Mouse (Mus musculus): Measurements from ENCODE around the gene Smc1a. TPM values are rescaled to one million over a fixed set of nuclear protein-coding genes. Genes with fewer than 3 reads are reported as not detected.
A peak's percentile ranks its signal among the peaks of the same experiment; 100 is the strongest.
"Not testable (repeated sequence)": the region's sequence is repeated elsewhere in the genome, so short reads cannot be mapped to it uniquely, and the experiment has no call there.

Smc1a gene
- polyA plus RNA-seq, 1 experiment from 2014 or later = 84.3 TPM

DNA sequence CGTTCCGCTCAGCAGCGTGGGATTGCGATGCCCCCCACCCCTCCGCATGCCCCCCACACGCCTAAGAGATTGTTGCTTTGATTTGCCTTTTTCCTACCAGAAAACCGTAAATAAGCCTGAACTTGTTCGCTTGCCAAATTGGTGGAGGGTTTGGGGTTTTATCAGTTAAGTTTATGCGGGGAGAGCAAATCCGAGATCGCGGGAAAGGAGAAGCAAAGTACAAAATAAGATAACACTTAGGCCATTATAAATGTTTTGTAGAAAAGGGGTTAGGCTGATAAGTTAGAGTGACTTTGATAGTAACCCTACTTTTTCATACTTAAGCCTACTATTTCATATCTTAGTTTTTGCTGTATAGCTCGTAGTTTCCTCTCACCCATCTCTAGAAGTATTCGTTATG lies 958 bp downstream of the Smc1a start:
- no peak for ATAC-seq (replicated peaks; ENCODE audit: insufficient number of reproducible peaks, low FRiP score, low TSS enrichment)
- Histone ChIP-seq H3K4me1 (ENCODE audit: control insufficient read depth, insufficient read depth, low read length) (peaks cover 3% of the 10 kb centered on the region; the same call in 1 of the 2 replicates), H3K9ac (ENCODE audit: low read depth, low read length) (peak overlapping the region; percentile 82), H3K9me3 (replicated peaks; ENCODE audit: control insufficient read depth, low read length) (no peaks in the 10 kb centered on the region), H3K27ac (ENCODE audit: low read depth, low read length) (0 out of 2 replicates have a peak overlapping the region, but pooled peaks have one; percentile 87), H3K27me3 (ENCODE audit: control insufficient read depth, insufficient read depth, low read length) (peaks cover 7% of the 10 kb centered on the region; the same call in 1 of the 2 replicates), H3K36me3 (ENCODE audit: control insufficient read depth, insufficient read depth, low read length) (no peaks in the 10 kb centered on the region), H3K4me3 (ENCODE audit: low read depth, low read length) (peak overlapping the region; percentile 57), H3K4me2 (peak overlapping the region; percentile 65)
- WGBS (ENCODE audit: insufficient replicate concordance) = 17% methylated on average over 14 of the region's 14 CpGs

DNA sequence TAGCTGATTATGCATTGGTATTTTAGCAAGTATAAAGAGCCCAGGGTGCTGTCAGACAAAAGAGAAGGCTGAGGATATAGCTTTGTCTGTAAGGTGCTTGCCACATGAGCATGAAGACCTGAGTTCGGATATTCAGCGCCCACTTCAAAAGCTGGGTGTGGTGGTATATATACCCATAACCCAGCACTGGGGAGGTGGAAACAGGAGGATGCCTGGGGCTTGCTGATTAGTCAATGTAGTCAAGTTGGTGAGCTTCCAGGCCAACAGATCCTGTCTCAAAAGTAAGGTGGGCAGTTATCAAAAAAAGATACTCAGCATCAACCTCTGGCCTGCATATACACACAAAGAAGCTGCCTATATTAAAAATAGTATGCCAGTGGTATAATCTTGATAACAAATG lies 3.1 kb downstream of the Smc1a start:
- H3K9ac ChIP-seq (ENCODE audit: low read depth, low read length) = no peak overlapping the region
- WGBS (ENCODE audit: insufficient replicate concordance) = 76% methylated on average over 2 of the region's 2 CpGs
- ATAC-seq (replicated peaks; ENCODE audit: insufficient number of reproducible peaks, low FRiP score, low TSS enrichment) = no peak

DNA sequence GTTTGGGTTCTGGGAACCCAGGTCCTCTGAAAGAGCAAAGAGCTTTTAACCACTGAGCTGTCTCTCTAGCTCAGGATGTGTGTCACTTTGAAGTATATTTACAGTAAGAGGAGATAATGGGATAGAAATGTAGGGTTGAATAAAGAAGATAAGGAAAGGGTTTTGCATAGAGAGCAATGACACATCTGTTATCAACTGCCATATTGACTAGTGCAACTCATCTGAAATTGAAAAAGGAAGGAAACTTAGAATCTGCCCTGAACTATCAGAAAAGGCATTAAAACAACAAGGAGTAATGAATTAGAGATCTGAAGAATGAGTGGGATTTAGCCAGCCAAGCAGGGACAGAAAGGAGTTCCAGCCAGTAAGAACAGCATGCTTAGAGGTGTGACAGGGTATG lies 23.6 kb downstream of the Smc1a start:
- Histone ChIP-seq H3K9ac (ENCODE audit: low read depth, low read length) (no peak overlapping the region), H3K4me1 (ENCODE audit: control insufficient read depth, insufficient read depth, low read length) (no peaks in the 10 kb centered on the region), H3K9me3 (replicated peaks; ENCODE audit: control insufficient read depth, low read length) (no peaks in the 10 kb centered on the region), H3K27me3 (ENCODE audit: control insufficient read depth, insufficient read depth, low read length) (0 out of 2 replicates have a peak, but pooled peaks cover 4% of the 10 kb centered on the region), H3K36me3 (ENCODE audit: control insufficient read depth, insufficient read depth, low read length) (peaks cover 4% of the 10 kb centered on the region; the same call in 1 of the 2 replicates), H3K27ac (ENCODE audit: low read depth, low read length) (no peak overlapping the region), H3K4me3 (ENCODE audit: low read depth, low read length) (no peak overlapping the region), H3K4me2 (no peak overlapping the region)
- ATAC-seq (replicated peaks; ENCODE audit: insufficient number of reproducible peaks, low FRiP score, low TSS enrichment) = no peak

More for the DNA sequence above, 3.1 kb downstream of the Smc1a start:
- Histone ChIP-seq H3K9me3 (replicated peaks; ENCODE audit: control insufficient read depth, low read length) (no peaks in the 10 kb centered on the region), H3K4me1 (ENCODE audit: control insufficient read depth, insufficient read depth, low read length) (peaks cover 3% of the 10 kb centered on the region; the same call in 1 of the 2 replicates), H3K36me3 (ENCODE audit: control insufficient read depth, insufficient read depth, low read length) (no peaks in the 10 kb centered on the region), H3K27me3 (ENCODE audit: control insufficient read depth, insufficient read depth, low read length) (peaks cover 7% of the 10 kb centered on the region; the same call in 1 of the 2 replicates), H3K27ac (ENCODE audit: low read depth, low read length) (no peak overlapping the region), H3K4me3 (ENCODE audit: low read depth, low read length) (no peak overlapping the region), H3K4me2 (no peak overlapping the region)

DNA sequence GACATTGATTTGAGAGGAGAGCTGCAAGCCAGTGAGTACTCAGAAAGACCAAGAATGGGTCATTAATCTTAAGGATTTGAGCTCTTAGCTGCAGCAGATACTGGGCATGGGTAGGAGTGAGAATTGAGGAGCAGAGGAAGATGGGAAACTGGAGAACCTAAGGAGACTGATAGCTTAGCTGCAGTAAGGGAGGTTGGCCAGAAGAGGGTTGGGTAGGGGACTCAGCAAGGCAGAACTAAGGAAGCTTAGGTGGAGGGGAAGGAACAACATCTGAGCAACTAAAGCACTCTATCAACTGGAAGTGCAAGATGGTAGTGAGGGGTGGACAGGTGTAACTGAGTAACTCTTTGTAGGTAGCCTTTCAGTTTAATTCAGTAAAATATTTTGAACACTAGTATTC lies 31.0 kb downstream of the Smc1a start:
- Histone ChIP-seq H3K27me3 (ENCODE audit: control insufficient read depth, insufficient read depth, low read length) (peaks cover 7% of the 10 kb centered on the region; the same call in 1 of the 2 replicates), H3K36me3 (ENCODE audit: control insufficient read depth, insufficient read depth, low read length) (peaks cover 2% of the 10 kb centered on the region; the same call in 1 of the 2 replicates), H3K4me1 (ENCODE audit: control insufficient read depth, insufficient read depth, low read length) (no peaks in the 10 kb centered on the region), H3K4me2 (no peak overlapping the region), H3K4me3 (ENCODE audit: low read depth, low read length) (no peak overlapping the region), H3K27ac (ENCODE audit: low read depth, low read length) (no peak overlapping the region), H3K9me3 (replicated peaks; ENCODE audit: control insufficient read depth, low read length) (no peaks in the 10 kb centered on the region), H3K9ac (ENCODE audit: low read depth, low read length) (no peak overlapping the region)
- ATAC-seq (replicated peaks; ENCODE audit: insufficient number of reproducible peaks, low FRiP score, low TSS enrichment) = no peak

DNA sequence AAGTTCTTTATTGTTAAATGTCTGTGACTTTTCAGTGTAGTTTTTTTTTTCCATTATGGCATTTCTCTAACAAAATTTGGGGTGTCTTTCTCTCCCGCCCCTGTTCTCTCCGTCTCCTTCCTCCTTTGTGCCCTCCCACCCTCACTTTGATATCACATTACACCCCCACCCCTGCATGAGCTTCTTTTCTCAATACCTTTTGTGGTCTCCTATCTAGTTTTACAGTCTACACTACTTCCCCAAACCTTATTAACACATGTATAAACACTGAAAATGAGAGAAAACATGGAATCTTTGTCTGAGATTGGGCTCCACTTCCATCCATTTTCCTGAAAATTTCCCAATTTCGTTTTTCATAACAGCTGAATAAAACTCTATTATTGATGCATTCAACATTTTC lies 36.3 kb downstream of the Smc1a start:
- no peak for ATAC-seq (replicated peaks; ENCODE audit: insufficient number of reproducible peaks, low FRiP score, low TSS enrichment)
- Histone ChIP-seq H3K4me2 (no peak overlapping the region), H3K27ac (ENCODE audit: low read depth, low read length) (no peak overlapping the region), H3K36me3 (ENCODE audit: control insufficient read depth, insufficient read depth, low read length) (peaks cover 2% of the 10 kb centered on the region; the same call in 1 of the 2 replicates), H3K4me1 (ENCODE audit: control insufficient read depth, insufficient read depth, low read length) (no peaks in the 10 kb centered on the region), H3K27me3 (ENCODE audit: control insufficient read depth, insufficient read depth, low read length) (peaks cover 9% of the 10 kb centered on the region), H3K9ac (ENCODE audit: low read depth, low read length) (no peak overlapping the region), H3K4me3 (ENCODE audit: low read depth, low read length) (no peak overlapping the region), H3K9me3 (replicated peaks; ENCODE audit: control insufficient read depth, low read length) (no peaks in the 10 kb centered on the region)
- WGBS (ENCODE audit: insufficient replicate concordance) = 77% methylated on average over 3 of the region's 3 CpGs

DNA sequence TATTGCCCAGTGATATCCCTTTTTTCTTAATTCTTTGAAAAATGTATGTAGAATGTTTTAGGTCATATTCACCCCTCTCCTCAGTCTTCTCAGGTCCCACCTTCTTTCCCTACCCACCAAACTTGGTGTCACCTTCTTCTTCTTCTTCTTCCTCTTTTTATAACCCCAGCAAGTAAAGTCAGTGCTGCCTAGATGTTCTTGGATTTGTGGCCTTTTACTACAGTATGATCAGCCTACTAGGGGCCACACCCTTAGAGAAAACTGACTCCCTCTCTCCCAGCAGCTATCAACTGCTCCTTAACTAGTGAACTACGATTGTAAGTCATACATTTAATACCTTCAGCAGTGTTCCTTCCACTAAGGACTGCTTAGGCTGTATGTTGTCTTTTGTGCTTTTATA lies 37.9 kb downstream of the Smc1a start:
- no peak overlapping the region for H3K27ac ChIP-seq (ENCODE audit: low read depth, low read length)
- H3K9me3 ChIP-seq (replicated peaks; ENCODE audit: control insufficient read depth, low read length) = no peaks in the 10 kb centered on the region
- 71% methylated on average over 1 of the region's 1 CpGs for WGBS (ENCODE audit: insufficient replicate concordance)
- no peak overlapping the region for H3K9ac ChIP-seq (ENCODE audit: low read depth, low read length)
- no peak overlapping the region for H3K4me2 ChIP-seq
- H3K36me3 ChIP-seq (ENCODE audit: control insufficient read depth, insufficient read depth, low read length) = no peaks in the 10 kb centered on the region; the same call in 1 of the 2 replicates
- ATAC-seq (replicated peaks; ENCODE audit: insufficient number of reproducible peaks, low FRiP score, low TSS enrichment) = no peak
- no peak overlapping the region for H3K4me3 ChIP-seq (ENCODE audit: low read depth, low read length)
- no peaks in the 10 kb centered on the region for H3K4me1 ChIP-seq (ENCODE audit: control insufficient read depth, insufficient read depth, low read length)
- peaks cover 10% of the 10 kb centered on the region for H3K27me3 ChIP-seq (ENCODE audit: control insufficient read depth, insufficient read depth, low read length)

DNA sequence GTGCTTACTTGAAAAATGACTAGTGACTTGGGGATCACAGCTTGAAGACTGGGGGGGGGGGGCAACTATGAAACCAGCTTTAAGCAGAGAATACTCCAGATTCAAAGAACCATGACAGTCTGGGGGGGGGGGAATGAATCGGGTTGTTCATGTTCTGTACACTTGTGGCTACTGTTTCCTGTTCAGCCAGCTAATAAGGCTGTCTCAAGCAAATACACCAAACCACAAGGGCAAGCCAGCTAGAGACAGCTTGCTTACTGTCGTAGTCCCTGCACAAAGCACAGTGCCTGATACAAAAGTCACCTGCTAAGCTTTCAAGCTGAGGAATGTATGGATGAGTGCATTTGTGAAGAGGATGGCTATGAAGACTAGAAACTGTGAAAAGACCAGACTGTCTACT lies 49.4 kb downstream of the Smc1a start:
- Histone ChIP-seq H3K27ac (ENCODE audit: low read depth, low read length) (no peak overlapping the region), H3K36me3 (ENCODE audit: control insufficient read depth, insufficient read depth, low read length) (peaks cover 3% of the 10 kb centered on the region; the same call in 1 of the 2 replicates), H3K9ac (ENCODE audit: low read depth, low read length) (no peak overlapping the region), H3K27me3 (ENCODE audit: control insufficient read depth, insufficient read depth, low read length) (peaks cover 13% of the 10 kb centered on the region), H3K4me3 (ENCODE audit: low read depth, low read length) (no peak overlapping the region), H3K9me3 (replicated peaks; ENCODE audit: control insufficient read depth, low read length) (no peaks in the 10 kb centered on the region), H3K4me2 (no peak overlapping the region), H3K4me1 (ENCODE audit: control insufficient read depth, insufficient read depth, low read length) (no peaks in the 10 kb centered on the region)
- no peak for ATAC-seq (replicated peaks; ENCODE audit: insufficient number of reproducible peaks, low FRiP score, low TSS enrichment)
- WGBS (ENCODE audit: insufficient replicate concordance) = 74% methylated on average over 2 of the region's 2 CpGs

DNA sequence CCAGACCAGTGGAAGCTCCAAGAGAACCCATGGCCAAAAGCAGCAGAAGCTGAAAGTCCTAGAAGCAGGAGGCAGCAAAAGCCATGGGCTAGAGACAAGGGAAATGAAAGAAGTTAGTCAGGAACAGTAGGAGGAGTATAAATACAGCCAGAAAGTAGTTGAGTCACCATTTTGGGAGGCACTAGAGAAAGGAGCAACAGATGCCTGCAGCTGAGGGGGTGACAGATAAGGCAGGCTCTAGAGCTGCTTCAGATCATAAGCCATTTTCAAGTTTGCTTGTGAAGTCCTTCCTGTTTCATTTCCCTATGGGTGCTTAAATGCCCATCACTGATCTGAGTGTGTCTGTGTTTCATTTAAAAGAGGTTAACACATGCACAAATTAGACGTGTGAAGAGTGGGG lies 51.6 kb downstream of the Smc1a start:
- no peak for ATAC-seq (replicated peaks; ENCODE audit: insufficient number of reproducible peaks, low FRiP score, low TSS enrichment)
- Histone ChIP-seq H3K4me3 (ENCODE audit: low read depth, low read length) (no peak overlapping the region), H3K27me3 (ENCODE audit: control insufficient read depth, insufficient read depth, low read length) (peaks cover 13% of the 10 kb centered on the region), H3K27ac (ENCODE audit: low read depth, low read length) (no peak overlapping the region), H3K9me3 (replicated peaks; ENCODE audit: control insufficient read depth, low read length) (no peaks in the 10 kb centered on the region), H3K4me2 (no peak overlapping the region), H3K9ac (ENCODE audit: low read depth, low read length) (no peak overlapping the region), H3K36me3 (ENCODE audit: control insufficient read depth, insufficient read depth, low read length) (no peaks in the 10 kb centered on the region), H3K4me1 (ENCODE audit: control insufficient read depth, insufficient read depth, low read length) (no peaks in the 10 kb centered on the region)
- 56% methylated on average over 1 of the region's 1 CpGs for WGBS (ENCODE audit: insufficient replicate concordance)

DNA sequence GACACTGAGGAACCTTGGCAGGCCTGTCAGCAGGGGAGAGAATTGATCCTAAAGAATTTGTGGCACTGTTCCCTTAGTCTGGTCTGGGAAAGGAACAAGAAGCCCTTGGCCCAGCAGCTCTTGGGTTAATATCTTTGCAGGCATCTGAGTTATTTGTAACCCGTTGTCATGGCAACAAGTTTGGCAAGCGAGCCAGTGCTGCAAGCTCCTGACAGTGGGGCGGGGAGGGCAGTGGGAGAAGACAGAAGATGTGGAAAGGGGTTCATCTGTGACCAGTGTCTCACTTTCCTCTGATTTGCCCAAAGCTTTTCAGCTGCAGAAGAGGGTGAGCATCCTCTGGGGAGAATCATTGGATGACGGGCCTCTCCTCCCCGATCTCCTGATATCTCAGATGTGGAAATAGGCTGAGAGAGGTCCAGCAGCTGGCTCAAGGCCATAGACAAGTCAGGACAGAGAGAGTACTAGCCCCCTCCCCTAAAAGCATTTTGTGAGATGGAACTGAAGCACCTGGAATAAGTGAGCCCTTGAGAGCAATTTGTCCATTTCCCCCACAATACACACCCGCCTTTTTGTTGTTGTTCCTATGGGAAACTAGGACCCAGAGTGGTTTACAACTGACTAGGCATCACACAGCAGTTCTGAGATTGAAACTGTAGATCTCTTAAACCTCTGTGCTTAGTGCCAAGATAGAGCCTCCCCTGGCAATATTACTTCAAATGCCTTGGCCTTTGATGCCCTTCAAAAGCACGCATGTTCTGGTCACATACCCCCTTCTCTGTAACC lies 73.8 kb downstream of the Smc1a start:
- H3K27ac ChIP-seq (ENCODE audit: low read depth, low read length); H3K36me3 ChIP-seq (ENCODE audit: control insufficient read depth, insufficient read depth, low read length); H3K9ac ChIP-seq (ENCODE audit: low read depth, low read length); ATAC-seq (replicated peaks; ENCODE audit: insufficient number of reproducible peaks, low FRiP score, low TSS enrichment); H3K4me1 ChIP-seq (ENCODE audit: control insufficient read depth, insufficient read depth, low read length); H3K4me3 ChIP-seq (ENCODE audit: low read depth, low read length); H3K9me3 ChIP-seq (replicated peaks; ENCODE audit: control insufficient read depth, low read length); H3K4me2 ChIP-seq: not testable (repeated sequence)
- H3K27me3 ChIP-seq (ENCODE audit: control insufficient read depth, insufficient read depth, low read length) = peaks cover 18% of the 10 kb centered on the region
- WGBS (ENCODE audit: insufficient replicate concordance) = 34% methylated on average over 6 of the region's 7 CpGs
